Mouse (Mus musculus) left cerebral cortex, adult 2 months (tissue): ENCODE measurements around the gene Bysl. TPM values are rescaled to one million over a fixed set of nuclear protein-coding genes. Genes with fewer than 3 reads are reported as not detected.
A peak's percentile ranks its signal among the peaks of the same experiment; 100 is the strongest.
"Not testable (repeated sequence)": the region's sequence is repeated elsewhere in the genome, so short reads cannot be mapped to it uniquely, and the experiment has no call there.

Experiments
- DNase-seq, 2 experiments: peaks; one replicate each; pipeline ENCODE4 v3.0.0; 2021 to 2022; ENCODE audit warnings: low spot score in 2 of 2, mixed read lengths in 1 of 2; ENCODE audit errors: extremely low spot score in 1 of 2
- H3K27ac ChIP-seq: fragments of 200-600 bp; 2 replicates; pipeline ENCODE4 v1.8.1; 2022
- H3K4me3 ChIP-seq: fragments of 200-600 bp; 2 replicates; pipeline ENCODE4 v1.8.1; 2022
- CTCF ChIP-seq: fragments of 200-600 bp; IDR thresholded peaks from 2 replicates; pipeline ENCODE4 v1.8.1; 2022; ENCODE audit warnings: antibody characterized with exemption, mild to moderate bottlenecking, moderate library complexity
- intact Hi-C: fragments of 180-260 bp; cut with DNase I; formaldehyde crosslinking; loops from one replicate; pipeline ENCODE4 v1.15.1; 2025
- long read RNA-seq, 2 experiments: library from polyadenylated mRNA; stranded (forward); transcript quantifications; one replicate each; pipeline ENCODE4 v2.0.0; 2021; ENCODE audit warnings: borderline mapping rate in 2 of 2
- total RNA-seq, 2 experiments: library from RNA; stranded (reverse); gene quantifications; 2 replicates each; pipeline ENCODE4 v1.2.3; 2021

The Bysl gene
- 10 to 100 TPM; 18.1 to 18.8 TPM for total RNA-seq
- long read RNA-seq, experiment 1, transcript Bysl-201 (7 exons, 3,854 nt) = major isoform, 43 of 46 reads
- long read RNA-seq, experiment 1, partial matches to known transcripts = 1 of 46 reads
- long read RNA-seq, experiment 1, other reads (novel, unspliced or antisense) = 2 of 46 reads
- long read RNA-seq, experiment 2, transcript Bysl-201 (7 exons, 3,854 nt) = major isoform, 24 of 27 reads
- long read RNA-seq, experiment 2, partial matches to known transcripts = 1 of 27 reads
- long read RNA-seq, experiment 2, other reads (novel, unspliced or antisense) = 2 of 27 reads

DNA sequence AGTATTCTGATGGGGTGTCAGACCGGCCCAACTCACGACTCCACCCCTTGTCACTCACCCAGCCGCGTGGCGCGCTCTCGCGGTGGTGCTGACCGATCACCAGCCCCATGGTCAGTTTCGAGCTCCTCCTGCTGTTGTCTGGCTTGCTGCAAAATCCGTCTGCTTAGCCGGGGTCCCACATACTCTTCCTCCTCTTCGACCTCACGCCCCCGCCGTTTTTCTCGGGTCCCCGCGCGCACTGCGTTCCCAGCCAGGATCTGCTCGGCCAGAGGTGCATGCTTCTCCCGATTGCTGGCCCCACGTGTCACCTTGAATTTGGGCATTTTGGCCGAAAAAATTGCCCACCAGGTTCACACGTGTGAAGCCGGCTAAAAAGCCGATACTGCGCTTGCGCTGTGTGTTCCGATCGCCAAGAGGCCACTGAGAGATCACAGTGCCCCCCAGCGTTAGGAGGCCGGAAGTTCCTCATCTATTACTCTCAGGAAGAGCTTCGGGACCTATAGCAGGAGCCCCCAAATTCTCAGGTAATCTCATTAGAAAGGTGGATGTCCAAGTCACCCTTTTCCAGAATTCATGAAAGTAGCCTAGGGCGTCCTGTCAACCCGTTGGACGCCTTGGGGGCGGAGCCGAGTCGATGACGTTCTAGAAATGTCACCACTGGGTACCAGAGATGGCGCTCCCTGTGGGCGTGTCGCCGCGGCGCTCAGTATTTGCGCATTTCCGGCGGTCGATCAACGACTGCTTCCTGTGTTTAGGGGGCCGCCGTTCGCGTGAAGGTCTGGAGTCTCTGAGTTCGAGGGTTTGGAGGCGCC, at the start of gene Bysl, which contains the start of the genes Med20 and Gm20517:
TSS of gene Bysl (minus strand) at position 644 of the 812 bp plus-strand sequence.
TSS of gene Med20 (plus strand) at position 734 of the 812 bp plus-strand sequence.
TSS of gene Gm20517 (plus strand) at position 741 of the 812 bp plus-strand sequence.
- intact Hi-C loops = loop anchor here (1.0 to 5.0 kb wide), 2 partner anchors 18 to 76 kb away; partner anchors contain the start of genes Frs3 and Tomm6
- peak within 1 kb of the TSS; percentile 61 for H3K4me3 ChIP-seq
- TF ChIP-seq CTCF = peak; percentile 93
- peak; percentile 97 to 98 for DNase-seq
- peak within 1 kb of the TSS; percentile 98 for H3K27ac ChIP-seq

DNA sequence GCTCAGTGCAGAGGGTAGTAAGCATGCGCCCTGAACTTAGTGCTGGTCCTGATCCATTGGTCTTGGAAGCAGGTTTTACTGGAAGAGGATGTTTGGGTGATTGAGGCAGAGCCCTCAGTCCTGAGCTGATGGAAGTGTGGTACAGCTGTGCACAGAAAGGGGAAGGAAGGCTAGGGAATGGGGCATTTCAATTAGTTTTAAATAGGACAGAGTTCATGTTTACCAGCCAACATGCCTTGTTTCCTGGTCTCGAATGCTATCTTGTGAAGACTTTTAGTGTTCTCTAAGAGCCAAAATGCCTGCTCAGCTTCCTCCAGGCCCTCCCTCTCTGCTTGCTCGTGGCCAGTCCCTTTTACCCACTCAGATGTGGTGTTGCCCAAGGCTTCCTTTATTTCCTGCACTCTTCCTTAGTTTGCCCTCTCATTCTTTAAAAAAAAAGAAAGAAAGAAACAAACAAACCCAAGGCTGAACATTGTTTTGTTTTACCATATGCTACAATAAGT, 47.5 kb upstream of the Bysl start:
- Histone ChIP-seq H3K4me3 (no peak overlapping the region), H3K27ac (no peak overlapping the region)
- intact Hi-C loops = no loop called here
- no peak for TF ChIP-seq CTCF
- DNase-seq = no peak

DNA sequence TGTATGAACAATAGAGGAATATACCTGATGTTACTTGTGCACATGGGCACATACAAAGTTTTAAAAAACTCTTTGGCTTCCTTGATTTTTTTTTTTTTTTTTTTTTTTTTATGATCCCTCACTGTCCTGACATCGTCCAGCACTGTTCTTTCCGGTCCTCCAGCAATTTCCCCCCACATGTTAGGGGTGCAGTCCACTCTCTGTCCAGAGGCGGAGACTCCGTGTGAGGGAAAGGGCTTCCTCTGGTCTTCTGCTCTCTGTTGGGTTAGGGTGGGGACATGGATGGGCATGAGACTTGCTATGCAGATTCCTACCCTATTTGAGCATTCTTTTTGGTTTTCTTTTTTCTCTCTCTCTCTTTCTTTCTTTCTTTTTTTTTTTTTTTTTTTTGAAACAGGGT, 46.6 kb upstream of the Bysl start:
- no peak; the same call in 1 of the 2 replicates for TF ChIP-seq CTCF
- no peak for DNase-seq
- intact Hi-C loops = no loop called here
- H3K4me3 ChIP-seq = no peak overlapping the region
- no peak overlapping the region for H3K27ac ChIP-seq

DNA sequence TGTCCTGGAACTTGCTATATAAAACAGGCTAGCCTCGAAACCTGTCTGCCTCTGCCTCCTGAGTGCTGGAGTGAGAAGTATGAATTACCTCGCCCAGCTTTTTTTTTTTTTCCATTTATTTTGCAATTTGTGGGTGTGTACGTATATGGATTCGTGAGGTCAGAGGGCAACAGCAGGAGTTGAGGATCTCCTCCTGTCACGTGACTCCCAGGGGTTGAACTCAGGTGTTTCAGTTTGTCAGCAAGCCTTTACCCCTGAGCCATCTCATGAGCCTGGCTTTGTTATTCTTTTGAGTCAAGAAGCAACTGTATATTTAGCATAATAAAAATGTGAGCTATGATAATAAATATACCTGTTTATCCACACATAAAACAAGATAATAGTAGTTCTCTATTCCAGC, 44.4 kb upstream of the Bysl start:
- no peak overlapping the region for H3K4me3 ChIP-seq
- intact Hi-C loops = no loop called here
- no peak for TF ChIP-seq CTCF

DNA sequence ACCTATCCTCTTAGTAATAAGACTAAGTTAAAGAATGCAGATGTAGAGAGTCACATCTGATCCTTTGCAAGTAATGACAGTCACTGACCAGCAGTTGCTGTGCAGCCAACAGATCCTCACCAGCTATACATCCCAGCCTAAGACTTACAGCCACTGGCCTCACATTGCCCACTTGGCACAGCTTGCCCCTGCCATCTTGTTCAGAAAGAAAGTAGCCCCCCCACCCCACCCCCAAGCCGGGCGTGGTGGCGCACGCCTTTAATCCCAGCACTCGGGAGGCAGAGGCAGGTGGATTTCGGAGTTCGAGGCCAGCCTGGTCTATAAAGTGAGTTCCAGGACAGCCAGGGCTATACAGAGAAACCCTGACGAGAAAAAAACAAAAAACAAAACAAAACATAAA, 43.1 kb upstream of the Bysl start:
- DNase-seq, H3K27ac ChIP-seq, H3K4me3 ChIP-seq, intact Hi-C loops: not testable (repeated sequence)

More for the DNA sequence above, 44.4 kb upstream of the Bysl start:
- no peak for DNase-seq
- H3K27ac ChIP-seq = no peak overlapping the region

DNA sequence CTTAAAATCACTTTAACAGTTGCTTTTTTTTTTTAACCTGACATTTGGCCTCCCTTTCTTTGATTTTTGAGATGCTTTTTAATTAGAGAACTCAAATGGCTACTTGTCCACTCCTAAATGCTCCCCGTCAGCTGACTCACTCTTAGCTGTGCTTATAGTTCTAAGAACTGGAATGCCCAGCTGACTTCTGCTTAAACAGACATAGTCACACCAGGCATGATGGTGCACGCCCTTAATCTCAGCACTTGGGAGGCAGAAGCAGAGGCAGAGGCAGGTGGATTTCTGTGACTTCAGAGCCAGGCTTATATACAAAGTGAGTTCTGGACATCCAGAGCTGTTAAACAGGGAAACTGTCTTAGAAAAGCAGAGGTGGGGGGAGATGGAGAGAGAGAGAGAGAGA, 40.7 kb upstream of the Bysl start:
- no peak overlapping the region for H3K27ac ChIP-seq
- no peak for DNase-seq
- intact Hi-C loops = no loop called here
- H3K4me3 ChIP-seq = no peak overlapping the region
- TF ChIP-seq CTCF = no peak

DNA sequence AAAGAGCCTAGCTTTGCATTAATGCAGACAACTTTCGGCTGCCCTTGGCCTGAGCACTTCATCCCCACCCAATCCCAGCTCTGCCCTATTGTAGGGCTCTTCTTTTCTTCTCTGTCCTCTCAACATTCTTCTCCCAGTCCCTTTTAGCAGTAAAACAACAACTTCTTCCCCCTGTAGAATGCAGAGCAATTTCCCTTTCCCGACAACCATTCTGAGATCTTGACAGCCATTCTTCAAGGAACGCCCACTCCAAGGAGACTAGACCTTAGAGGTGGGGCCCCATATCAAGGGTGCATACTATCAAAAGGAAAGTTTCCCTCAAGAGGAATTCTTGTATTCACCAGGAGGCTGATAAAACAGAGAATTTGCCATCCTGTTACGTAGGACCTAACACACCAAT, 37.7 kb upstream of the Bysl start:
- H3K27ac ChIP-seq = no peak overlapping the region
- no peak overlapping the region for H3K4me3 ChIP-seq
- intact Hi-C loops = no loop called here
- DNase-seq = no peak
- no peak for TF ChIP-seq CTCF

DNA sequence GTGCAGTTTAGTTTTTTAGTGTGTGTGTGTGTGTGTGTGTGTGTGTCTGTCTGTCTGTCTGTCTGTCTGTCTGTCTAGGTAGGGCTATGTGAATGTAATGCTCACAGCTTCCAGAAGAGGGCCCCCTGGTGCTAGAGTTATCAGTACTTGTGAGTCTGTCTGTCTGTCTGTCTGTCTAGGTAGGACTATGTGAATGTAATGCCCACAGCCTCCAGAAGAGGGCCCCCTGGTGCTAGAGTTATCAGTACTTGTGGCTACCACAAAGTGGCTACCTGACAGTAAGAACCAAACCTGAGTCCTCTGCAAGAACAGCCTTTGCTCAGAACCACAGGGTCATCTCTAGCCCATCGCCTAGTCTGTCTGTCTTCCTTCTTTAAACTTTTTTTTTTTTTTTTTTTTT, 35.4 kb upstream of the Bysl start:
- intact Hi-C loops = loop anchor here (2.0 kb wide), 1 partner anchor 28 kb away; no protein-coding TSS in a partner anchor
- TF ChIP-seq CTCF = peak; percentile 52
- no peak overlapping the region for H3K27ac ChIP-seq
- H3K4me3 ChIP-seq = no peak overlapping the region
- DNase-seq = peak; percentile 24 to 27

DNA sequence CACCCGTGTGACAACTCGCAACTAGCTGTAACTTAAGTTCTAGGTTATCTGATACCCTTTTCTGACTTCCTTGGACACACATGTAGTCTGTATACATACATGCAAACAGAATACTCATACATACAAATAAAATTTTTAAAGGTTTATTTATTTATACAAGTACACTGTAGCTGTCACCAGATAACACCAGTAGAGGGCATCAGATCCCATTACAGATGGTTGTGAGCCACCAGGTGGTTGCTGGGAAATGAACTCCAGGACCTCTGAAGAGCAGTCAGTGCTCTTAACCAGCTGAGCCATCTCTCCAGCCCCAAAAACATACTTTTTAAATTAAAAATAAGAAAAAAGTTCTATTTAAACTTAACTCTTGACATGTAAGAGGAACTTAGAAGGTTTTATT, 31.7 kb upstream of the Bysl start:
- H3K4me3 ChIP-seq = no peak overlapping the region
- intact Hi-C loops = no loop called here
- no peak overlapping the region for H3K27ac ChIP-seq
- peak; percentile 44 for TF ChIP-seq CTCF
- no peak for DNase-seq

DNA sequence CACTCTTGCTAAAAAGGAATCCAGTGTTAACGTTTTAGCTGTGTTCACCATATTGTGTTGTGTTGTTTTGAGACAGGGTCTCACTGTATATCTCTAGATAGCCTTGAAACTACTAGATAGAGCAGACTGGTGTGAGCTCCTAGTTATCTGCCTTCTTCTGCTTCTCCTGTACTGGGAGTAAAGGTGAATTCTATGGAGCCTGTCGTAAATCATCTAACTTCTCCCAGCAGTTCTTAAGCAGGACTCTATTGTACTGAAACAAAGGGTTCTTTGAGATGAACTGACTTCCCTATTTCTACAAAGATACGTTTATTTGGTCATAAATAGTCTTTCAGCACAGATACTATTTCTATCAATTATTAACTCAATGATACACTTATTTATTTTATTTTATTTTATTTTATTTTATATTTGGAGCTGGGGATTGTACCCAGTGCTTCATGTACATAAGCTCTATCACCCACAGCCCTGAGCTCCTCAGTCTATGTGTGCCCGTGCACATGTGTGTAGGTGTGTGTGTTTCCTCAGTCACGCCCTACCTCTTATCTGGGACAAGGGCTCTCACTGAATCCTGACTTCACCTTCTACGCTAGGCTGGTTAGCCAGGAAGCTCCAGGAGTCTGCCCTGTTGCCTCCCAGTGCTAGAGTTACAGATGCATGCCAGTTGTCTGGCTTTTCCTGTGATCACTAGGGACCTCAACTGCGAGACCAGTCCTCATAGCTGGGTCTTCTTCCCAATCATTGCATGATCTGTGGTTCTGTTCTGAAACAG, 22.9 kb upstream of the Bysl start:
- no peak for TF ChIP-seq CTCF
- Histone ChIP-seq H3K27ac (no peak overlapping the region), H3K4me3 (no peak overlapping the region)
- DNase-seq = no peak
- intact Hi-C loops = no loop called here

DNA sequence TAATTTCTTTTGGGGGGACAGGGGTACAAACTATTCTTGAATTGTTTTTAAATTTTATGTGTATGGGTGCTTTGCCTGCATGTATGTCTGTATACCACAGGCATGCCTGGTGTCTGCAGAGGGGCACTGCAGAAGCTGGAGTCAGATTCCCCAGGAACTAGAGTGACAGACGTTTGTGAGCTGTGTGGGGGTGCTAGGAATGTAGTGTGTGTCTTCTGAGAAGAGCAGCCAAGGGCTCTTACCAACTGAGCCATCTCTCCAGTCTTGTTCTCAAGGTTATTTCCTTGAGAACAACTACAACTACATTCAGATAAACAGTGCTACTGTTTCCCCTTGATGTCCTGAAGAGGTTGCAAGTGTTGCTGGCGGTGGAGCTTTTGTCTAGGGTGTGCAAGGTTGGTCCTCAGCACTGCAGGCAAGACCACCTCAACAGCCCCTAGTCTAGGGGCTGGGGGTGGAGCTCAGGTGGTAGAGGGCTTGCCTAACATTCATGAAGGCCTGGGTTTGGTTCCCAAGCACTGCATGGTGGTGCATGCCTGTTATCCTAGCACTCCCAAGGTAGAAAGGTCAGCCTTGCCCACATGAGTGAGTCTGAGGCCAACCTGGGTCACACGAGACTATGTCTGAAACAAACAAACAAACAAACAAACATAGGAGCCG, 21.0 kb upstream of the Bysl start:
- Histone ChIP-seq H3K27ac (no peak overlapping the region), H3K4me3 (no peak overlapping the region)
- TF ChIP-seq CTCF = no peak
- intact Hi-C loops = no loop called here
- no peak for DNase-seq
